Mouse (Mus musculus) layer of hippocampus, adult 18-20 months (tissue): ENCODE data around the gene Lrtm2. TPM values are rescaled to one million over a fixed set of nuclear protein-coding genes. Genes with fewer than 3 reads are reported as not detected.

Experiments
- DNase-seq, 2 experiments: peaks; one replicate each; pipeline ENCODE4 v3.0.0; 2022; ENCODE audit warnings: low spot score in 2 of 2
- total RNA-seq, 2 experiments: library from RNA; stranded (reverse); gene quantifications; 2 replicates each; pipeline ENCODE4 v1.2.3; 2021

Gene Lrtm2
- total RNA-seq, 2 experiments from 2014 or later: 44.3 to 47.4 TPM

DNA sequence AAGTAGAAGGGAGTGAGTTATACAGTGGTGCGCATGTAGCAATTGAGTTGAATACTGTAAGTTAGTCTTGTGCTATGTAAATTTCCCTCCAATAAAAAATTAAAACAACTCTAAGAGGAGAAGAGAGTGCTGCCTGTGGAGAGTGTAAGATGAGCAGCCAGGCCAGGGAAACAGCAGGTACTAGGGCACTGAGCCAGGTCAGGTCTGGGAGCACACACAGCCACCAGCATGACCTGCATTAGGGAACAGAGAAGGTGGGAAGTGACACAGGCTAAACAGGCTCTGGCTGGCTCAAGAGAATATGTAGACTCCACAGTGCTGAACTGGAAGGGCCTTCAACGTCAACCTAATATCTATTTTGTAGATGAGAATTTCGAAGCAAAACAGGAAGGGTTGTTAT is 29.3 kb downstream of the Lrtm2 start:
- DNase-seq: no peak

- peak; percentile 72 to 77 for DNase-seq
Observed at GRCm38 (mm10) chr6:119280761-119281160, 49.8 kb downstream of the Lrtm2 start.

- peak in 1 of 2 experiments; percentile 9 for DNase-seq
Observed at GRCm38 (mm10) chr6:119276713-119277112, 53.9 kb downstream of the Lrtm2 start.

Other genes starting within 250 kb of the Lrtm2 start
- 10 to 100 TPM; 16.9 to 18.7 TPM for gene Dcp1b, start 155.5 kb downstream of the Lrtm2 start, total RNA-seq
- gene Cacna1c, start 134.3 kb downstream of the Lrtm2 start, total RNA-seq: 10 to 100 TPM; 73.0 to 73.5 TPM
- gene Cacna2d4, start 94.2 kb downstream of the Lrtm2 start, total RNA-seq: 1 to 10 TPM in 1 of 2 experiments, under 1 TPM in 1; 0.52 to 1.0 TPM
- 10 to 100 TPM; 47.1 to 50.6 TPM for gene Adipor2, start 86.9 kb upstream of the Lrtm2 start, total RNA-seq
- gene Fbxl14, start 148.9 kb upstream of the Lrtm2 start, total RNA-seq: 10 to 100 TPM; 38.6 to 40.1 TPM
- 1 to 10 TPM; 2.6 to 2.9 TPM for gene Wnt5b, start 213.6 kb upstream of the Lrtm2 start, total RNA-seq